Mouse (Mus musculus): Measurements from ENCODE around the gene Hivep2. TPM values are rescaled to one million over a fixed set of nuclear protein-coding genes. Genes with fewer than 3 reads are reported as not detected.

The Hivep2 gene
- polyA plus RNA-seq, 1 experiment, result 26.4 TPM

GRCm38 (mm10) chr10:14048322-14048915, 82.5 kb downstream of the Hivep2 start:
- DNase-seq, result no peak
- Histone ChIP-seq H3K4me3 (ENCODE audit: control insufficient read depth, insufficient read depth, low read length) (no peak overlapping the region), H3K27ac (ENCODE audit: control insufficient read depth, insufficient read depth, low read length) (no peak overlapping the region), H3K27me3 (ENCODE audit: control insufficient read depth, insufficient read depth, low read length) (no peaks in the 10 kb centered on the region), H3K36me3 (ENCODE audit: control insufficient read depth, insufficient read depth, low read length) (no peaks in the 10 kb centered on the region), H3K4me1 (replicated peaks; ENCODE audit: control insufficient read depth, insufficient read depth, low read length) (peaks cover 36% of the 10 kb centered on the region)
- 89% methylated on average over 5 of the region's 5 CpGs for WGBS
- TF ChIP-seq CTCF (IDR thresholded peaks at IDR 0.05; ENCODE audit: borderline replicate concordance, control insufficient read depth, extremely low read depth, insufficient read depth, low read length, poor library complexity) (no peak), POLR2A (IDR thresholded peaks at IDR 0.05; ENCODE audit: control insufficient read depth, extremely low read depth, insufficient read depth, low read length, poor library complexity) (no peak)

GRCm38 (mm10) chr10:14048916-14049445, 83.1 kb downstream of the Hivep2 start:
- DNase-seq, result no peak
- Histone ChIP-seq H3K36me3 (ENCODE audit: control insufficient read depth, insufficient read depth, low read length) (no peaks in the 10 kb centered on the region), H3K4me1 (replicated peaks; ENCODE audit: control insufficient read depth, insufficient read depth, low read length) (peaks cover 35% of the 10 kb centered on the region), H3K4me3 (ENCODE audit: control insufficient read depth, insufficient read depth, low read length) (no peak overlapping the region), H3K27ac (ENCODE audit: control insufficient read depth, insufficient read depth, low read length) (no peak overlapping the region), H3K27me3 (ENCODE audit: control insufficient read depth, insufficient read depth, low read length) (no peaks in the 10 kb centered on the region)
- WGBS, result 95% methylated on average over 10 of the region's 10 CpGs
- TF ChIP-seq CTCF (IDR thresholded peaks at IDR 0.05; ENCODE audit: borderline replicate concordance, control insufficient read depth, extremely low read depth, insufficient read depth, low read length, poor library complexity) (no peak), POLR2A (IDR thresholded peaks at IDR 0.05; ENCODE audit: control insufficient read depth, extremely low read depth, insufficient read depth, low read length, poor library complexity) (no peak)

- peaks cover 30% of the 10 kb centered on the region for H3K4me1 ChIP-seq (replicated peaks; ENCODE audit: control insufficient read depth, insufficient read depth, low read length)
- H3K36me3 ChIP-seq (ENCODE audit: control insufficient read depth, insufficient read depth, low read length), result no peaks in the 10 kb centered on the region
- H3K4me3 ChIP-seq (ENCODE audit: control insufficient read depth, insufficient read depth, low read length), result no peak overlapping the region
- 96% methylated on average over 6 of the region's 6 CpGs for WGBS
- H3K27ac ChIP-seq (ENCODE audit: control insufficient read depth, insufficient read depth, low read length), result no peak overlapping the region
- no peak for DNase-seq
- H3K27me3 ChIP-seq (ENCODE audit: control insufficient read depth, insufficient read depth, low read length), result no peaks in the 10 kb centered on the region
- TF ChIP-seq CTCF (IDR thresholded peaks at IDR 0.05; ENCODE audit: borderline replicate concordance, control insufficient read depth, extremely low read depth, insufficient read depth, low read length, poor library complexity) (no peak), POLR2A (IDR thresholded peaks at IDR 0.05; ENCODE audit: control insufficient read depth, extremely low read depth, insufficient read depth, low read length, poor library complexity) (no peak)
Observed at GRCm38 (mm10) chr10:14049686-14050085, 83.8 kb downstream of the Hivep2 start.

- no peak for DNase-seq
- Histone ChIP-seq H3K36me3 (ENCODE audit: control insufficient read depth, insufficient read depth, low read length) (no peaks in the 10 kb centered on the region), H3K27me3 (ENCODE audit: control insufficient read depth, insufficient read depth, low read length) (no peaks in the 10 kb centered on the region), H3K4me3 (ENCODE audit: control insufficient read depth, insufficient read depth, low read length) (no peak overlapping the region), H3K4me1 (replicated peaks; ENCODE audit: control insufficient read depth, insufficient read depth, low read length) (peaks cover 25% of the 10 kb centered on the region), H3K27ac (ENCODE audit: control insufficient read depth, insufficient read depth, low read length) (no peak overlapping the region)
- 92% methylated on average over 8 of the region's 8 CpGs for WGBS
- TF ChIP-seq POLR2A (IDR thresholded peaks at IDR 0.05; ENCODE audit: control insufficient read depth, extremely low read depth, insufficient read depth, low read length, poor library complexity), result no peak
- no peak for TF ChIP-seq CTCF (IDR thresholded peaks at IDR 0.05; ENCODE audit: borderline replicate concordance, control insufficient read depth, extremely low read depth, insufficient read depth, low read length, poor library complexity)
Observed at GRCm38 (mm10) chr10:14050586-14050985, 84.7 kb downstream of the Hivep2 start.

GRCm38 (mm10) chr10:14052109-14052689, 86.3 kb downstream of the Hivep2 start:
- H3K27ac ChIP-seq (ENCODE audit: control insufficient read depth, insufficient read depth, low read length), result no peak overlapping the region
- no peaks in the 10 kb centered on the region for H3K36me3 ChIP-seq (ENCODE audit: control insufficient read depth, insufficient read depth, low read length)
- TF ChIP-seq POLR2A (IDR thresholded peaks at IDR 0.05; ENCODE audit: control insufficient read depth, extremely low read depth, insufficient read depth, low read length, poor library complexity), result no peak
- no peak for TF ChIP-seq CTCF (IDR thresholded peaks at IDR 0.05; ENCODE audit: borderline replicate concordance, control insufficient read depth, extremely low read depth, insufficient read depth, low read length, poor library complexity)
- DNase-seq, result no peak
- peaks cover 31% of the 10 kb centered on the region for H3K4me1 ChIP-seq (replicated peaks; ENCODE audit: control insufficient read depth, insufficient read depth, low read length)
- H3K4me3 ChIP-seq (ENCODE audit: control insufficient read depth, insufficient read depth, low read length), result no peak overlapping the region
- H3K27me3 ChIP-seq (ENCODE audit: control insufficient read depth, insufficient read depth, low read length), result no peaks in the 10 kb centered on the region
- WGBS, result 85% methylated on average over 8 of the region's 8 CpGs

GRCm38 (mm10) chr10:14054860-14055259, 89.0 kb downstream of the Hivep2 start:
- no peak for DNase-seq
- no peak overlapping the region for H3K27ac ChIP-seq (ENCODE audit: control insufficient read depth, insufficient read depth, low read length)
- TF ChIP-seq POLR2A (IDR thresholded peaks at IDR 0.05; ENCODE audit: control insufficient read depth, extremely low read depth, insufficient read depth, low read length, poor library complexity) (no peak), CTCF (IDR thresholded peaks at IDR 0.05; ENCODE audit: borderline replicate concordance, control insufficient read depth, extremely low read depth, insufficient read depth, low read length, poor library complexity) (no peak)
- no peak overlapping the region for H3K4me3 ChIP-seq (ENCODE audit: control insufficient read depth, insufficient read depth, low read length)
- 94% methylated on average over 4 of the region's 4 CpGs for WGBS
- H3K36me3 ChIP-seq (ENCODE audit: control insufficient read depth, insufficient read depth, low read length), result no peaks in the 10 kb centered on the region
- H3K4me1 ChIP-seq (replicated peaks; ENCODE audit: control insufficient read depth, insufficient read depth, low read length), result peaks cover 26% of the 10 kb centered on the region
- H3K27me3 ChIP-seq (ENCODE audit: control insufficient read depth, insufficient read depth, low read length), result no peaks in the 10 kb centered on the region
